Mouse (Mus musculus) E14TG2a.4 (cell line): ENCODE results near the gene Micall2.

Experiments used
- H3K27me3 ChIP-seq: 2 replicates; pipeline ENCODE4 v1.6.1; 2014; ENCODE audit warnings: low read length, control low read depth; ENCODE audit not compliant: insufficient read depth
- H3K36me3 ChIP-seq: 2 replicates; pipeline ENCODE4 v1.6.1; 2014; ENCODE audit warnings: low read length, control low read depth; ENCODE audit not compliant: insufficient read depth
- H3K4me1 ChIP-seq: replicated peaks from 2 replicates; pipeline ENCODE4 v1.6.1; 2014; ENCODE audit warnings: low read depth, low read length, control low read depth
- H3K4me3 ChIP-seq: replicated peaks from 2 replicates; pipeline ENCODE4 v1.5.1; 2014; ENCODE audit warnings: mild to moderate bottlenecking, low read length
- H3K9me3 ChIP-seq: 2 replicates; pipeline ENCODE4 v1.6.1; 2014; ENCODE audit warnings: low read length, control low read depth
- CTCF ChIP-seq: conservative IDR thresholded peaks from 2 replicates; pipeline ENCODE4 v1.5.1; 2014; ENCODE audit warnings: low read length
- NANOG ChIP-seq: IDR thresholded peaks from 2 replicates; pipeline ENCODE4 v1.6.1; 2014; ENCODE audit warnings: borderline replicate concordance, low read length, mixed read lengths
- POU5F1 ChIP-seq: IDR thresholded peaks from 2 replicates; pipeline ENCODE4 v1.6.1; 2014; ENCODE audit warnings: low read length, borderline replicate concordance

Micall2 gene

GRCm38 (mm10) chr5:139681832-139682630 lies 54.1 kb downstream of the Micall2 start:
- TF ChIP-seq NANOG (no peak), CTCF (no peak), POU5F1 (no peak)
- H3K9me3 ChIP-seq: peaks cover 12% of the 10 kb centered on the region; the same call in 1 of the 2 replicates
- peaks cover 73% of the 10 kb centered on the region for H3K27me3 ChIP-seq
- no peak overlapping the region for H3K4me3 ChIP-seq
- peaks cover 25% of the 10 kb centered on the region for H3K4me1 ChIP-seq
- no peaks in the 10 kb centered on the region for H3K36me3 ChIP-seq

- Histone ChIP-seq H3K36me3 (no peaks in the 10 kb centered on the region), H3K4me1 (0 out of 2 replicates have a peak, but pooled peaks cover 3% of the 10 kb centered on the region), H3K9me3 (peaks cover 11% of the 10 kb centered on the region; the same call in 1 of the 2 replicates), H3K27me3 (peaks cover 71% of the 10 kb centered on the region), H3K4me3 (no peak overlapping the region)
- no peak for TF ChIP-seq POU5F1
- no peak for TF ChIP-seq NANOG
- TF ChIP-seq CTCF: no peak
These were observed 60.5 kb downstream of the Micall2 start for GRCm38 (mm10) chr5:139675707-139675967.

- no peaks in the 10 kb centered on the region for H3K36me3 ChIP-seq
- peaks cover 69% of the 10 kb centered on the region for H3K27me3 ChIP-seq
- 0 out of 2 replicates have a peak, but pooled peaks cover 3% of the 10 kb centered on the region for H3K4me1 ChIP-seq
- no peak overlapping the region for H3K4me3 ChIP-seq
- H3K9me3 ChIP-seq: peaks cover 12% of the 10 kb centered on the region; the same call in 1 of the 2 replicates
- TF ChIP-seq POU5F1 (no peak), CTCF (no peak), NANOG (no peak)
These were observed 61.0 kb downstream of the Micall2 start for GRCm38 (mm10) chr5:139674940-139675706.

GRCm38 (mm10) chr5:139669380-139669779 lies 66.8 kb downstream of the Micall2 start:
- peaks cover 7% of the 10 kb centered on the region; the same call in 1 of the 2 replicates for H3K9me3 ChIP-seq
- H3K4me3 ChIP-seq: no peak overlapping the region
- TF ChIP-seq POU5F1: no peak
- peak; percentile 40 for TF ChIP-seq CTCF
- no peaks in the 10 kb centered on the region for H3K36me3 ChIP-seq
- H3K4me1 ChIP-seq: peaks cover 6% of the 10 kb centered on the region
- H3K27me3 ChIP-seq: peaks cover 79% of the 10 kb centered on the region

GRCm38 (mm10) chr5:139668494-139668893 lies 67.6 kb downstream of the Micall2 start:
- peaks cover 7% of the 10 kb centered on the region; the same call in 1 of the 2 replicates for H3K9me3 ChIP-seq
- peaks cover 80% of the 10 kb centered on the region for H3K27me3 ChIP-seq
- TF ChIP-seq NANOG (no peak), CTCF (peak; percentile 48)
- peaks cover 6% of the 10 kb centered on the region for H3K4me1 ChIP-seq
- H3K4me3 ChIP-seq: peak overlapping the region; percentile 51
- H3K36me3 ChIP-seq: no peaks in the 10 kb centered on the region

- TF ChIP-seq NANOG: no peak
- no peak for TF ChIP-seq POU5F1
- TF ChIP-seq CTCF: no peak
- peaks cover 73% of the 10 kb centered on the region for H3K27me3 ChIP-seq
- H3K9me3 ChIP-seq: peaks cover 7% of the 10 kb centered on the region; the same call in 1 of the 2 replicates
- no peaks in the 10 kb centered on the region for H3K36me3 ChIP-seq
- H3K4me1 ChIP-seq: peaks cover 6% of the 10 kb centered on the region
- H3K4me3 ChIP-seq: no peak overlapping the region
These were observed 69.6 kb downstream of the Micall2 start for GRCm38 (mm10) chr5:139666496-139666895.

- H3K9me3 ChIP-seq: peaks cover 2% of the 10 kb centered on the region; the same call in 1 of the 2 replicates
- TF ChIP-seq NANOG: no peak
- TF ChIP-seq CTCF: 0 out of 2 replicates have a peak, but pooled peaks have one; percentile 3
- TF ChIP-seq POU5F1: no peak
- H3K36me3 ChIP-seq: no peaks in the 10 kb centered on the region
- peaks cover 81% of the 10 kb centered on the region for H3K27me3 ChIP-seq
- H3K4me3 ChIP-seq: no peak overlapping the region
- H3K4me1 ChIP-seq: peaks cover 6% of the 10 kb centered on the region
These were observed 70.8 kb downstream of the Micall2 start for GRCm38 (mm10) chr5:139665375-139665774.

GRCm38 (mm10) chr5:139661713-139662112 lies 74.4 kb downstream of the Micall2 start:
- TF ChIP-seq CTCF (no peak), POU5F1 (no peak), NANOG (no peak)
- no peak overlapping the region for H3K4me3 ChIP-seq
- H3K9me3 ChIP-seq: no peaks in the 10 kb centered on the region
- peaks cover 12% of the 10 kb centered on the region; the same call in 1 of the 2 replicates for H3K4me1 ChIP-seq
- H3K27me3 ChIP-seq: peaks cover 81% of the 10 kb centered on the region
- H3K36me3 ChIP-seq: no peaks in the 10 kb centered on the region
